Mouse (Mus musculus) adrenal gland, postnatal 14 days (tissue): Measurements from ENCODE around the gene Serpina1e. TPM values are rescaled to one million over a fixed set of nuclear protein-coding genes. Genes with fewer than 3 reads are reported as not detected.
"Not testable (repeated sequence)": the region's sequence is repeated elsewhere in the genome, so short reads cannot be mapped to it uniquely, and the experiment has no call there.

ENCODE experiments used
- DNase-seq: peaks from one replicate; pipeline ENCODE4 v3.0.0; 2021; ENCODE audit warnings: mixed read lengths
- total RNA-seq: library from RNA; stranded (reverse); gene quantifications from 2 replicates; pipeline ENCODE4 v1.2.3, GENCODE M21; 2021

Gene Serpina1e
- total RNA-seq, 1 experiment from 2014 or later, result 101 TPM

DNA sequence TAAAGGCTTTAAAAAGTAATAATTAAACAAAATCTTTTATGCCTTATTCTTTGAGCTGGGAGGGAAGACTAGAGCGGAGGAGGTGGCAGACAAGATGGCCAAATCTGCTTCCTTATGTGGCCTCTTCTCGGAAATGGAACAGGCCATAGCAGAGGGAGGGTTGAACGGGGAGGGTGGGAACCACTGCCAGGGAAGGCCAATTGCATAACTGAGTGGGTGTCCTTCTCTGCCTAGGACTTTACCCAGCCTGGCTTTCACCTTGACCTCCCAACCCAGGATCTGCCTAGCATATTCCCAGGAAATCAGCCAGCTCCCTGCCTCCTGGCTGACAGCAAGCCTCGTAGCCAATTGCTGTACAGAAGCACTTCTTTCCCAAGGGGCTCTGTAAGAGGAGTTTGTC, 4.5 kb upstream of the Serpina1e start:
- DNase-seq, result peak; percentile 68

DNA sequence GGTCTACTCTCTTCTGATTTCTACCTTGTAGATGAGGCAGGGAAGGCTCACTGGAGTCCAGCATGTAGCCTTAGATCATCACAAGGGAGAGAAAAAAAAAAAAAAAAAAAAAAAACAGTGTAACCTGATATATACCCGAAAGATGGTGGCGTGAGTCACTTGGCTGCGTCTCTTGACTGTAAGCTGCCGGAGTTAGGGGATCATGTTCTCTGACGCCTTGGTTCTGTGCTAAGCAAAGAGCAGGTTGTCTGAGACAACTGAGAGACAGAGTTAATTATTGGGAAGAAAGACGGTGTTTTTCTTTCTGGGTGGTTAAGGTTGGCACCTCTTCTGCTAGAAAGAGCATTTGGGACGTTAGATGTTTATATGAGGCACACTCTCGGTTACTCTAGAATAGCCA, 4.1 kb upstream of the Serpina1e start:
- no peak for DNase-seq

DNA sequence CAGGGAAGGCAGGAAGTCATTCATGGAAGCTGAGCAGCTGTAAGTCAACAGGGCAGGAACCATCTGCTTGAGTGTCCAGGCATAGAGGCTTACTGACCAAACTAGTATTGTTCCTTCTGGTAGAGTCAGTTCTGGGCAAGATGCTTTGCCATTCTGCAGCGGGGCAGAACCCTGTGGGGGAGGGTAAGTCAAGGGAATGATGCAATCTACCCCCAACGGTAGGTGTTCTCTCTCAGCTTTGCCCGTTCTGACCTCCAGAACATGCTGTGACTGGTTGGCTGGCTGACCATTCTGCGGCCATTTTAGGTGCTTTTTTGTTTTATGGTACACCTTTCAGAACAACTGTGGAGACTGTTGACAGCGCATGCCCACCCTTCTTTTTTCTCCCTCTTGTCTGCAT, 3.6 kb upstream of the Serpina1e start:
- DNase-seq, result no peak

DNA sequence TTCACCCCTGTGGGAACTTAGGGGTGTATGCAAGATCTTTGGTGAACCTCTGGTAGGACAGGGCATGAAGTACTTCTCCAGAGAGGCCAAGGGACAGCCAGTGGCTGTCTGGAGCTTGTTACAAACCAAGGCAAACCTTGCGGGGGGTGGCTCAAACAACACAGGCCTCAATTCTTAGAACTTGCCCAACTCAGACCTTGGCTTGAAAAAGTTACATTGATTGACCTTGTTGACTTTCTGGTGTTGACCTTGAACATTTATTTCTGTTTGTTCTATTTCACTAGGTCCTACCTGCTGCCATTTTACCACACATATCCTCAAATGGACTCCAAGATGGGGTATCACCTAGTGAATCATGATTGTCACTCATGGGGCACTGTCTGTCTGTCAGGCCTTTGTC, 2.9 kb upstream of the Serpina1e start:
- DNase-seq, result no peak

DNA sequence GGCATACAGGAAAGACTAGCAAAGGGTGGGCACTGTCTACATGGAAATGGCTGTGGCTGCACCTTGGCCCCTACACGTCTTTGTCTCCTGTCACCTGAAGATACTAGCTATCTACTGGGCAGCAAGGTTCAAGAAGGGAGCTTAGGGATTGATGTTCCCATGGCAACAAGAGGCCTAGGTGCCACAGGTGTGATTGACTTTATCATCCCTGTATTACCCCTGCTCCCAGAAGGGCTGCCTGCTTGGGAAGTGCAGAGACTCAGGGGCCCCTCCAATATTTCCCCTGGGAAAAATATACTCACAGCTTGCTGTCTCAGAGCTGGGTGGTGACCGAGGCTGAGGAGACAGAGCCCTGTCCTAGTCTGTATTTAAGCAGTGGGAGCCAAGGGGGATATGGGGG, 2.2 kb downstream of the Serpina1e start:
- DNase-seq, result not testable (repeated sequence)

DNA sequence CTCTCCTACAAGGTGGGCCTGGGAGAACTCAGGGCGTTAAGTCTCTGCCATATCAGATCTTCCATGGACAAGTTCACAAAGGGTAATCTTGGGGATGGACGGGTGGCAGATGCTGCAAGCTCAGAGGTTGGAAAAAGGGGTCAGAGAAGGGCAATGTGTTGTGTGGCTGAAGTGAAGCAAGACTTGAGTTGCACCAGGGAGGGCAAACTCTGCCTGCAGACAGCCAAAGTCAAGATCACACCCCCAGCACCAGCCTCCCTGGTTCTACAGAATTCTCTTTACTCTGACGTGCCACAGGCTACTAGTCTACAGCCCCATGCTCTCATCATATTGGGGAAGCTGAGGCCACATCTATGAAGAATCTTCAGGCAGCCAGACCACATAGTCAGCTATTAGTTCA, 5.8 kb downstream of the Serpina1e start:
- not testable (repeated sequence) for DNase-seq

DNA sequence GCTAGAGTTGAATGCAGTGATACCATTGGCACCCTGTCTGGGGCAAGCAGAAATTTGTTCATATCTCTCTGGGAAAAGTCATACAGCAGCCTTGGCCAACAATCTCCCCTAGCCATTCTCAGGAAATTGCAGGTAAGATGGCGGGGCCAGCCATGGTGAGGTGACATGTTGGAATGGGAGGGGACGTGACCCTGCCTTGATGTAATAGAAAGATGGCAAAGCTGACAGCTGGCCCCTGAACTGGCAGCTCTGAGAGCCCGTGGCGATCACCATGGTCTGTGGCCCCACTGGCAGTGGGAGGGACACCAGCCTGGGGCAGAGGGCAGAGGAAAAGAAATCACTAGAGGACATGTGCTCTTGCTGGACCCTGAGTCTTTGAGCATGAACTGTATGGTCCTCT, 12.5 kb downstream of the Serpina1e start:
- DNase-seq, result no peak

DNA sequence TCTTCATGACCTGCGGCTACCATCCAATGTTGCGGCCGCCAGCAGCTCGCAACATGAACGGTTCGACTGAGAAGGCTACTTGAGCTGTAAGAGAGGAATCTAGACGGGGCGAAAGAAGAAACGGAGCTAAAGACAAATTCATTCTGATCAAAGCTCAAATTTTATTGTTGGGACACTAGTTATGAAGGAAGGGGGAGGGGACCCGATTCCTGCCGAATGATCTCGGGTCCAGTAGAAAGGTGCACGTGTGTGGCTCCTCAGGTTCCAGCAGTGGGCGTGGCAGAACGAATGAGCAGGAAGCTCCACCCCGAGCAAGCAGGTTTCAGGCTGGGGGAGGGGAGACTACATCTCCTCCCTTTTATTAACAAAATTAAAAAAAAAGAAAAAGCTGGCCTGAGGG, 49.6 kb downstream of the Serpina1e start:
- DNase-seq, result not testable (repeated sequence)

DNA sequence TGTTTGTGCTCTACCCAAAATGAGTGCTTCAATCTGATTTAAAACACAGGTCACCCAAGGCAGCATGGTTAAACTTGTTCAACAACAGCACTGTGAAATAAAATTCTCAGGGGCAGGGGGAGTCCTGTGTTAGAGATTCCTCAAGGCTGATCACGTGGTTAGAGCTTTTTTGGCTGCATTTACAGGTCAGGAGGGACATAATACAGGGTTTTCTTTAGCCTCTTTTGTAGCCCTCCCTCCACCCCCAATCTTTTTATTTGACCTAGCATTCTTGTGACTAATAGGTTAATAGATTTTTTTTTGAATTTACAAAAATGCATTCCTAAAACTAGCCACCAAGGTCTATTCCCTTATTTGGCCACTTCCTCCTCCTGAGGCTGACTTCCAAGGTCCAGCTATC, 51.0 kb downstream of the Serpina1e start:
- peak; percentile 17 for DNase-seq

DNA sequence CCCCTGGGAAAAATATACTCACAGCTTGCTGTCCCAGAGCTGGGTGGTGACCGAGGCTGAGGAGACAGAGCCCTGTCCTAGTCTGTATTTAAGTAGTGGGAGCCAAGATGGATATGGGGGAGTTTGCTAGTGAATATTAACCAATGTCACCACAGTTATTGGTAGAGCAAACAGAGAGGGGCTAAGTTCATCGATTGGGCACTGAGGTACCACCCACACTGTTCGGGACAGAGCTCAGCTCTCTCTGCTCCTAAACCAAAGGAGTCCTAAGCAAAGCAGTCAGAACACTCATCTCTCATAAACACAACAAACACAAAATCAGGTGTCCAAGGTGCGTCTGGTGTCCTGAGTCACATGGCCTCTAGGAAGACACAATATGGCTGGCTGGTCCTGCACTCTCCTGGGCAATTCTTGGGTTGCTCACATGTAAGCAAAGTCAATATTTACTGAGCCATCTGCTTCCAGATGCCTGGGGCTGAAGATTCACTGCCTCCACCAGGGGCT, 53.9 kb downstream of the Serpina1e start, which contains the start of gene Serpina1c:
TSS of gene Serpina1c (minus strand) at position 51 of the 504 bp plus-strand sequence.
- not testable (repeated sequence) for DNase-seq

DNA sequence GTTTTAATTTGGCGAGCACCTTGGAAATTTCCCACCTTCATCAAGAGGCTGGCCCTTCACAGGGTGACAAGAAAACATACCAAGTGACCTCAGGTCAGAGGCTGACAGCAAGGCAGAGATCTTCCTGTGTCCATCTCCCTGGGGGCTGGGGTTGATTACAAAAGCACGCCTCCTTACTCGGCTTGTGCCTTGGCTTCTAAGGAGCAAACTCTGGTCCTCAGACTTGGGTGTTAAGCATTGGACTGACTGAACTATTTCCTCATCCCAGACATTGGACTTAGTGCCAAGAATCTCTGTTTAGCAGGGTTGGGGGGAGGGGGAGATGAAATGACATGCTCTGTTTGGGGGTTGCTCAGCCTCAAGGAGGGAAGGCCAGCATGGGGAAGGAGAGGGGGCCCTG, 56.8 kb downstream of the Serpina1e start:
- peak; percentile 19 for DNase-seq

Other genes with a start within 250 kb of the Serpina1e start
- gene Serpina1d, start 185.4 kb downstream of the Serpina1e start, total RNA-seq, result 24.1 and 393 TPM in 2 replicates
- gene Serpina1b, start 128.6 kb downstream of the Serpina1e start, total RNA-seq, result 53.3 and 891 TPM in 2 replicates
- 22.0 and 362 TPM in 2 replicates for gene Serpina1a, start 95.4 kb downstream of the Serpina1e start, total RNA-seq
- 28.0 and 511 TPM in 2 replicates for gene Serpina1c, start 54.1 kb downstream of the Serpina1e start, total RNA-seq
- gene Serpina11, start 31.0 kb upstream of the Serpina1e start, total RNA-seq, result 0.98 and 14.5 TPM in 2 replicates
- gene Serpina9, start 54.8 kb upstream of the Serpina1e start, total RNA-seq, result 0.22 TPM in 1 of 2 replicates, not detected in the other
- gene Serpina12, start 85.5 kb upstream of the Serpina1e start, total RNA-seq, result 0.11 and 0.48 TPM in 2 replicates
- 0.30 TPM in 1 of 2 replicates, not detected in the other for gene Serpina5, start 142.1 kb upstream of the Serpina1e start, total RNA-seq
- gene Serpina3a, start 153.7 kb upstream of the Serpina1e start, total RNA-seq, result not detected in 2 replicates
- gene Serpina3b, start 169.0 kb upstream of the Serpina1e start, total RNA-seq, result 0.33 TPM in 1 of 2 replicates, not detected in the other
- 10.7 and 12.5 TPM in 2 replicates for gene Serpina3c, start 194.9 kb upstream of the Serpina1e start, total RNA-seq